8 mouse cellular contexts compared by ENCODE assay signal in the genomic region with DNA sequence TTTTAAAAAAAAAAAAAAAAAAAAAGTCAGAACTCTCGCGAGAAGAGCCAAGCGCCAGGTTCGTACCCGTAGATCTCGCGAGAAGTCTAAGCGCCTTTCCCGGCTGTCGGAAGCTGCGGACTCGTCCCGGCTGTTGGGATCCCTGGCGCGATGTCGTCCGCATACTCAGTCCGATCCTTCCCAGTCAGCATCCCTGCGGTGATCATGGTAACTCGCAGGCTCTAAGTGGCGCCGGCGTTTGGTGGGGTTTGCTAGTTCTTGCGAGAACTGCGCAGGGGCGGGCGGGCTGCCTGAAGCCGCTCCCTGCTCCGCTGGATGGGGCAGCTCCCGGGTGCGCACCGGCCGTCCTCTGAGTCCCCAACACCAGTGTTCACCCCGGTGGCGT. TPM values are rescaled to one million over a fixed set of nuclear protein-coding genes. Genes with fewer than 3 reads are reported as not detected.
A peak's percentile ranks its signal among the peaks of the same experiment; 100 is the strongest.
DNase-seq lines count a peak whose midpoint lies in the region; ATAC-seq and TF ChIP-seq lines count a peak whose summit lies in the region.

A gene (plus strand): TSS at position 71 of the 385 bp plus-strand sequence.

- H3K4me2 ChIP-seq in forebrain, embryonic 16.5 days (ENCODE audit: low read length) = peak within 1 kb of the TSS; percentile 89
- H3K4me2 ChIP-seq in lung, embryonic 14.5 days = peak within 1 kb of the TSS; percentile 95

- H3K9me3 ChIP-seq in G1E (replicated peaks) = no peaks in the 10 kb centered on the region
- no peaks in the 10 kb centered on the region for H3K9me3 ChIP-seq in forebrain, embryonic 16.5 days (ENCODE audit: control insufficient read depth, low read length)
- no peaks in the 10 kb centered on the region for H3K9me3 ChIP-seq in lung, embryonic 14.5 days (ENCODE audit: low read depth, low read length)

- no peak for TF ChIP-seq CTCF in G1E (IDR thresholded peaks at IDR 0.05; ENCODE audit: low read depth, low read length)
- no peak for TF ChIP-seq CTCF in layer of hippocampus, adult 2 months (conservative IDR thresholded peaks at IDR 0.05)
- no peak for TF ChIP-seq CTCF in lung, embryonic 14.5 days (IDR thresholded peaks at IDR 0.05; ENCODE audit: low read depth)
- no peak for TF ChIP-seq CTCF in olfactory bulb, adult 2 months (IDR thresholded peaks at IDR 0.05; ENCODE audit: insufficient read depth, low read depth, low read length)
- TF ChIP-seq CTCF in thymus, adult 2 months (IDR thresholded peaks at IDR 0.05; ENCODE audit: borderline replicate concordance, control insufficient read depth, extremely low read depth, insufficient read depth, low read length, poor library complexity) = no peak

- peak within 1 kb of the TSS; percentile 77 for H3K4me3 ChIP-seq in G1E (ENCODE audit: low read depth, low read length)
- peak within 1 kb of the TSS; percentile 79 for H3K4me3 ChIP-seq in forebrain, embryonic 16.5 days (replicated peaks; ENCODE audit: low read length)
- H3K4me3 ChIP-seq in layer of hippocampus, adult 2 months = peak within 1 kb of the TSS; percentile 84
- peak within 1 kb of the TSS; percentile 67 for H3K4me3 ChIP-seq in lung, embryonic 14.5 days (ENCODE audit: low read depth, low read length)
- peak within 1 kb of the TSS; percentile 73 for H3K4me3 ChIP-seq in olfactory bulb, adult 2 months (ENCODE audit: insufficient read depth, low read depth, low read length)
- H3K4me3 ChIP-seq in thymus, adult 2 months (ENCODE audit: control insufficient read depth, insufficient read depth, low read length) = peak within 1 kb of the TSS; percentile 89

- H3K4me1 ChIP-seq in G1E (ENCODE audit: insufficient read depth, low read depth, low read length) = peaks cover 26% of the 10 kb centered on the region
- peaks cover 14% of the 10 kb centered on the region for H3K4me1 ChIP-seq in forebrain, embryonic 16.5 days (replicated peaks; ENCODE audit: control insufficient read depth, insufficient read depth, low read length)
- peaks cover 7% of the 10 kb centered on the region for H3K4me1 ChIP-seq in lung, embryonic 14.5 days (ENCODE audit: insufficient read depth)
- H3K4me1 ChIP-seq in olfactory bulb, adult 2 months (ENCODE audit: control insufficient read depth, insufficient read depth, low read length) = peaks cover 5% of the 10 kb centered on the region
- H3K4me1 ChIP-seq in thymus, adult 2 months (replicated peaks; ENCODE audit: control insufficient read depth, insufficient read depth, low read length) = peaks cover 14% of the 10 kb centered on the region

- WGBS in forebrain, embryonic 16.5 days = 0% methylated on average over 35 of the region's 35 CpGs
- WGBS in lung, embryonic 14.5 days = under 1% methylated on average over 35 of the region's 35 CpGs
- under 1% methylated on average over 35 of the region's 35 CpGs for WGBS in olfactory bulb, adult 2 months
- WGBS in thymus, adult 2 months = 1% methylated on average over 35 of the region's 35 CpGs

- peak within 1 kb of the TSS; percentile 89 for H3K9ac ChIP-seq in forebrain, embryonic 16.5 days (replicated peaks; ENCODE audit: low read depth, low read length)
- H3K9ac ChIP-seq in lung, embryonic 14.5 days = peak within 1 kb of the TSS; percentile 84

- peak; percentile 79 for ATAC-seq in G1E (ENCODE audit: extremely low read depth, insufficient number of reproducible peaks, low FRiP score, poor library complexity, severe bottlenecking)
- peak; percentile 96 for ATAC-seq in forebrain, embryonic 16.5 days
- ATAC-seq in lung, embryonic 14.5 days (ENCODE audit: insufficient read depth) = peak; percentile 95

- H3K27me3 ChIP-seq in G1E (ENCODE audit: insufficient read depth, low read length) = no peaks in the 10 kb centered on the region; the same call in 1 of the 2 replicates
- H3K27me3 ChIP-seq in forebrain, embryonic 16.5 days (replicated peaks; ENCODE audit: control insufficient read depth, insufficient read depth, low read length) = no peaks in the 10 kb centered on the region
- H3K27me3 ChIP-seq in lung, embryonic 14.5 days (ENCODE audit: insufficient read depth, low read length) = no peaks in the 10 kb centered on the region
- no peaks in the 10 kb centered on the region for H3K27me3 ChIP-seq in thymus, adult 2 months (ENCODE audit: control insufficient read depth, insufficient read depth, low read length)

- intact Hi-C loops in heart, postnatal 36 days (cut with DNase I) = loop anchor here (5.0 kb wide), 1 partner anchor 677 kb away; no protein-coding TSS in a partner anchor

- DNase-seq in G1E (ENCODE audit: low spot score) = peak; percentile 90
- DNase-seq in cerebellum, adult 18-20 months = peak; percentile 82
- DNase-seq in heart, postnatal 36 days = peak; percentile 78 to 88
- DNase-seq in layer of hippocampus, adult 2 months (ENCODE audit: low spot score in 2 of 2) = peak; percentile 80 to 83
- DNase-seq in lung, embryonic 14.5 days = peak; percentile 95
- peak; percentile 71 for DNase-seq in thymus, adult 2 months

- peak within 1 kb of the TSS; percentile 88 for H3K27ac ChIP-seq in forebrain, embryonic 16.5 days (ENCODE audit: low read length)
- H3K27ac ChIP-seq in layer of hippocampus, adult 2 months = peak within 1 kb of the TSS; percentile 90
- peak within 1 kb of the TSS; percentile 88 for H3K27ac ChIP-seq in lung, embryonic 14.5 days (ENCODE audit: low read depth)
- H3K27ac ChIP-seq in olfactory bulb, adult 2 months (ENCODE audit: insufficient read depth, low read depth, low read length) = peak within 1 kb of the TSS; percentile 63
- peak within 1 kb of the TSS; percentile 28; the same call in 1 of the 2 replicates for H3K27ac ChIP-seq in thymus, adult 2 months (ENCODE audit: control insufficient read depth, insufficient read depth, low read length)

- peaks cover 39% of the 10 kb centered on the region for H3K36me3 ChIP-seq in G1E (replicated peaks)
- no peaks in the 10 kb centered on the region for H3K36me3 ChIP-seq in forebrain, embryonic 16.5 days (ENCODE audit: control insufficient read depth, insufficient read depth)
- H3K36me3 ChIP-seq in lung, embryonic 14.5 days (ENCODE audit: insufficient read depth) = peaks cover 20% of the 10 kb centered on the region
- H3K36me3 ChIP-seq in thymus, adult 2 months (ENCODE audit: control insufficient read depth, insufficient read depth, low read length) = peaks cover 12% of the 10 kb centered on the region

- peak; percentile 82 for TF ChIP-seq POLR2A in olfactory bulb, adult 2 months (IDR thresholded peaks at IDR 0.05; ENCODE audit: insufficient read depth, low read depth, low read length)
- peak; percentile 35; the same call in 1 of the 2 replicates for TF ChIP-seq POLR2A in thymus, adult 2 months (IDR thresholded peaks at IDR 0.05; ENCODE audit: control insufficient read depth, extremely low read depth, insufficient read depth, low read length, poor library complexity)

RNA-seq across cellular contexts. Expression of the gene that starts here (rescaled TPM):
- total RNA-seq in G1E (2014; fragmentation: Nextera tagmentation) = 44.9 and 55.6 TPM in 2 replicates
- 54.6 and 56.5 TPM in 2 replicates for total RNA-seq in G1E (2017)
- polyA plus RNA-seq in G1E (2012) = 2.3 and 3.4 TPM in 2 replicates
- polyA plus RNA-seq in forebrain, embryonic 16.5 days (2015; fragmentation: Nextera tagmentation; extraction: Ambion mirVana) = 32.2 and 32.6 TPM in 2 replicates
- total RNA-seq in heart, postnatal 36 days (2021) = 10 to 100 TPM in 1 of 2 experiments, 1 to 10 TPM in 1; 6.8 to 10.0 TPM
- 10 to 100 TPM; 35.2 to 38.4 TPM for total RNA-seq in layer of hippocampus, adult 2 months (2021)
- 31.1 and 34.0 TPM in 2 replicates for polyA plus RNA-seq in lung, embryonic 14.5 days (2014; fragmentation: Nextera tagmentation; extraction: Ambion mirVana)
- polyA plus RNA-seq in olfactory bulb, adult 2 months (2012; ENCODE audit: insufficient read depth, insufficient read length, low replicate concordance, missing spikeins) = not detected in 2 replicates
- polyA plus RNA-seq in thymus, adult 2 months (2012; rRNA removed) = 16.0 and 19.8 TPM in 2 replicates

Comparison
In these comparisons a context has a peak if more than half of its experiments do, and no peak if none do; other contexts are left out.
1. Peak in every context shown above with its lines: DNase-seq, ATAC-seq, H3K4me3 ChIP-seq and H3K27ac ChIP-seq.
2. H3K27ac ChIP-seq: peak in every context shown above with its lines; median percentile 90 in layer of hippocampus, adult 2 months; 88 in forebrain, embryonic 16.5 days; 88 in lung, embryonic 14.5 days; 63 in olfactory bulb, adult 2 months; 28 in thymus, adult 2 months.